Mouse (Mus musculus) right cerebral cortex, postnatal 10 days (tissue): ENCODE measurements around the gene Slc13a2.

ENCODE experiments used
- DNase-seq, 2 experiments: peaks; one replicate each; pipeline ENCODE4 v3.0.0; 2021; ENCODE audit warnings: low spot score in 2 of 2

Gene Slc13a2

DNA sequence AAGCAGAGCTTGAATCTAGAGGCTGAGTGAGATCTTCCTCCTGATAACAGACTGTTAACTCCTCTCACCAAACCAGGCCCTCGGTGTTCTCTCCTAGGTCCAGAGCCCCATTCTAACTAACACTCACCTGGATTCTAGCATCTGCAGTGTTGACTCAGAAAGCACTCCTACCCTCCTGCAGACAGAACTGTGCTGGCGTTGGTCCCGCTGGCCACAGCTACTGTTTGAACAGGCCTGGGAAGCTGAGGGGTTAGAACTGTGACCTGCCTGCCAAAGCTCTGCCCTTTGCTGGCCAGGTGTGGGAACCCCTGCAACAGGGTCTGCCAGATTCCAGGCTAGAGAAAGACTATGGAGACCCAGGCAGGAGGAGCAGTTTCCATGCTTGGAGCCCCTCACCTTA, 29.3 kb downstream of the Slc13a2 start:
- DNase-seq, result no peak

DNA sequence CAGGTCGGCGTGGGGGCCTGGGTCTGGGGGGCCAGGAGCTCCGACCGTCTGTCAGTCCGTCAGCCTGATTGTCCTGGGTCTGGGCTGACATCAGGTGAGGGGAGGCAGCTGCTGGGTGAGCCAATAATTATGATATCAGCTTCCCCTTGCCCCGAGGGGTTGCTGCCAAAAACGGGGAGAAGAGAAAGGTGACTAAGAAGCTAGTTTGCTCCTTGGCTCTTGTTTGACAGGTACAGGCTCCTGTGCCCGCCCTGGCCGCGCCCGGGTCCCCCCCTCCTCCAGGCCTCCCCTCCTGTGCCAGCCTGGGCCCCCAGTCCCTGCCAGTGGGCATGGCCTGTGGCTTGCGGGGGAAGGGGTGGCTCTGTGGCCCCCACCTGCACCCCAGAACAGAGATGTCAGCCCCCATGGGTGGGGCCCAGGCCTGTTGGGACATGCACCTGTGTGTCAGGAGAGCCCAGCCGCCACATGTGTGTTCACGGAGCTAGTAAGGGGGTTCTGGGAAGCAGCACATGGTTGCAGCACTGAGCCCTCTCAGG, 35.4 kb downstream of the Slc13a2 start, which contains the start of gene Foxn1:
Gene Foxn1, minus strand, starts transcription at position 51 of the 536 bp plus-strand sequence.
- DNase-seq, result no peak

- no peak for DNase-seq
These were observed 36.2 kb downstream of the Slc13a2 start for GRCm38 (mm10) chr11:78385776-78386175.

GRCm38 (mm10) chr11:78382701-78383100, 39.3 kb downstream of the Slc13a2 start:
- DNase-seq, result no peak

DNA sequence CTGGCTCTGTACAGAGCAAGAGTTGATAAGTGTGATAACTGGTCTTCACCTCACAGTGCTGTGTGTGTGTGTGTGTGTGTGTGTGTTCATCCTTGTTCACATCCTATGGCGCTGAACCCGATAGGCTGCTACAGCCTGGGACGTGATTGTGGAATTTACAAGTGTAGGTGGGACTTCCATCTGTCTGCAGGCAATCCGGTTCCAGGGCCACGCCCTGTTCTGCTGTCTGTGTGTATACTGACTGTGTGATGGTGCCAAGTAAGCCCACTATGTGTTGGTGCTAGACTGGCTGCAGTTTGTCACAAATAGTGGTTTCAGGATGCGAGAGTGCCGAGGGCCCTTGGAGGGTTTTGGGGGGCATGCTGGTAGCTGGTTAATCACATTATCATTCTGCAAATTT, 39.7 kb downstream of the Slc13a2 start:
- no peak for DNase-seq

DNA sequence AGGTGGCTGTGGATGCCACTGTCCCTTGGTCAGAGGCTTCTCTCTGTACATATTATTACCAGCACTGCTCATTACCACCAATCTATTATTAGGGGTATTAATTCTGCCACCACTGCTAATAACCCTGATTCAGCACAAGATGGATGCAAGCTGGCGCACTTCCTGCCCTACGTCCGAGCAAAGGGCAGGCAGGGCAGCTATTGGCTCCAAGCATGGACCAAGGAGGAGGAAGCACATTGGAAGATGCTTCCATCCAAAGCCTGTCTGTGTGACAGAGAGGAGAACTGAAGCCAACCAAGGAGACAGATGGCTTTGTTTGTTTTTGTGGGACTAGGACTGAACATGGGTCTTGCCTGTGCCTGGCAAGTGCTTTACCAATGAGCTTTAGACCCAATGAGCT, 41.0 kb downstream of the Slc13a2 start:
- no peak for DNase-seq

GRCm38 (mm10) chr11:78380351-78380750, 41.7 kb downstream of the Slc13a2 start:
- no peak for DNase-seq

DNA sequence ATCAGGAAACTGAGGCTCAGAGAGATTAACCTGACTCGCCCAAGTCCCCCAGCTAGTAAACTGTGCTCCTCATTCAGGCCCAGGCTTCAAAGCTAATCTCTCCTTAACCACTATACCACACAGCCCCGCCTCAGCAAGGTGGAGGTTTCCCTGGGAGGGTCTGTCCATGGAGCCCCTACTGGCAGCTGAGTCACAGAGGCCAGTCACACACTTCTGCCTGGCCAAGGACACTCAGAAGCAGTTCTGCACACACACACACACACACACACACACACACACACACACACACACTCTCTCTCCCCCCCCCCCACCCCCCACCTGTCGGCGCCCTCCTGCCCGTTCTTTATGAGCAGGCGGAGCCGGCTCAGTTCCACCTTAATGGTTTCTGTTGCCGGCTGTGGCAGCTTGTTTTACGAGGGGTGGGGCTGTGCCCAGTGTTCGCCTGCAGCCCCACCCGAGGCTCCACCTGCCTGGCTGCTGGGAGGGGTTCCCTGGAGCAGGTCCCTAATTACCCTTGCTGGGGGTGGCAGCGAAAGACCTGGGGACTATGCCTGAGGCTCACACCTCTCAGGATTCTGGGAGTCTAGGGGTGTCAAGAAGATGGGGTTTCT, 44.4 kb downstream of the Slc13a2 start:
- no peak for DNase-seq

DNA sequence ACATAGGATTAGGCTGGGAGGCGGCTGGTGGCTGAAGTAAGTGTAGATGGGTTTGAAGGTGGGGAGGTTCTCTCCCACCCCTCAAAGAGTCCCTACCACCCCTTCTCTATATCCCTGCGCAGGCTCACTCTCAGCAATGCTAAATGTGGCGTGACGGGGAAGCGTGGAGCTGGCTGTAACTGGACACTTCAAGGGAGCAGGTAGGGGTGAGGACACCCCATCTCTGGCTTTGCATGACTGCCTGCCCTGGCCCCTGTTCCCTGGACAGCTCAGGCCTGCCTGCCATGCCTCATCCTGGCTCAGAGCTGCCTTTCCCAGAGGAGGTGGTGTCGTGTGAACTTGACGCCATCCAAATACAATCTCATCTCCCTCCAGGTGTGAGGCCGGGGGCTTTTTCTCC, 47.9 kb downstream of the Slc13a2 start:
- no peak for DNase-seq

DNA sequence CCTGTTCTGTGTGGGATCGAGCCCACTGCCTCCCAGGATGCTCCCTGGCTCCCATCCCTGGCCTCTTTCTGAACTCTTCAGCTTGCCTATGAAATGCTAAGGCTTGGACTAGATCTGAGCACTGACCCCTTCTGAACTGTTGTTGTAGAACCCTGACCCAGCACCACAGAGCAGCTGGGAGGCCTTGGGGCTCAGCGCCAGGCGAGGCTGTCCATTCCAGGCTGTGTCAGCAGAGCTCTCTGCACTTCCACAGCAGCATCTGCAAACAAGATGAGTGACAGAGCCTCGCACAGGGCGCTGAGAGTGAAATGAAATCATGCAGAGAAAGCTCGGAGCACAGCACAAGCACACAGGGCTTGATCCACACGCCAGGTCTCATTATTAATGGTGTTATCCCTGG, 49.4 kb downstream of the Slc13a2 start:
- no peak for DNase-seq

DNA sequence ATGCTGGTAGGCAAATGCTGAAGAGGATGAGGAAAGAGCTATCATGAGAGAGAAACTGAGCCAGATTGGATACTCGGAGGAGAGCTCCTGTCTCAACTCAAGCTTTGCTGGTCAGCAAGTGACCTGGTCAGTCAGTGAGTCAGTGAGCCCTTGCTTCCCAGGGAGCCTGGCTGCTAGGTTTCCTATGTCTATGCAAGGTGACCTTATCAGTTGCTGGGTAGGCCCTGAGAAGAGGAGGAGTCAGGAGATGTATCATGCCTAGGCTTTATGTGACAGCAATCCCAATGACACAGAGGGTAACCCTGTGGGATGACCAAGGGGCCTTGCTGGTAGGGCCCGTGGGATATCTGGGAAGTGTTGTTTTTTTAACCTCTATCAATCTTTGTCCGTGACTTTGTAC, 49.9 kb downstream of the Slc13a2 start:
- no peak for DNase-seq

GRCm38 (mm10) chr11:78371711-78372110, 50.3 kb downstream of the Slc13a2 start:
- no peak for DNase-seq

DNA sequence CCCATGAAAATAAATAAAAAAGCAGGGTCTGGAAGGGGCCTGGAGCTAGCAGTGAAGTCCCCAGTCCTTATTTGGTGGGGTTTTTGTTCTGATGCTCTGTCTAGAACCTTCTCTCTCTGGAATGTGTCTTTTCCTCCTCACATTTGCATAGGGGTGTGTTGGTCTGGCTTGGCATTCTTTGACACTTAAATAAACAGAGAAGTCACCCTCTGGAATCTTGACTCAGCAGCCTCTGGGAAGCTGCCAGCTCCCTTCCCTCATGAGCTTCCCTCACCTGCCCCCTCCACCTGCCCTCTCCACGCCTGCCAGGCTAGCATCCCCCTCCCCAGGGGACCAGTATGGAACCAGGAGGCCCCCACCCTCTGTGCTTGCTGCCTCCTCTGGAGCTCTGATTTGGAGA, 51.6 kb downstream of the Slc13a2 start:
- no peak for DNase-seq

- no peak for DNase-seq
These were observed 54.4 kb downstream of the Slc13a2 start for GRCm38 (mm10) chr11:78367456-78368225.

- no peak for DNase-seq
These were observed 57.9 kb downstream of the Slc13a2 start for GRCm38 (mm10) chr11:78364103-78364502.

DNA sequence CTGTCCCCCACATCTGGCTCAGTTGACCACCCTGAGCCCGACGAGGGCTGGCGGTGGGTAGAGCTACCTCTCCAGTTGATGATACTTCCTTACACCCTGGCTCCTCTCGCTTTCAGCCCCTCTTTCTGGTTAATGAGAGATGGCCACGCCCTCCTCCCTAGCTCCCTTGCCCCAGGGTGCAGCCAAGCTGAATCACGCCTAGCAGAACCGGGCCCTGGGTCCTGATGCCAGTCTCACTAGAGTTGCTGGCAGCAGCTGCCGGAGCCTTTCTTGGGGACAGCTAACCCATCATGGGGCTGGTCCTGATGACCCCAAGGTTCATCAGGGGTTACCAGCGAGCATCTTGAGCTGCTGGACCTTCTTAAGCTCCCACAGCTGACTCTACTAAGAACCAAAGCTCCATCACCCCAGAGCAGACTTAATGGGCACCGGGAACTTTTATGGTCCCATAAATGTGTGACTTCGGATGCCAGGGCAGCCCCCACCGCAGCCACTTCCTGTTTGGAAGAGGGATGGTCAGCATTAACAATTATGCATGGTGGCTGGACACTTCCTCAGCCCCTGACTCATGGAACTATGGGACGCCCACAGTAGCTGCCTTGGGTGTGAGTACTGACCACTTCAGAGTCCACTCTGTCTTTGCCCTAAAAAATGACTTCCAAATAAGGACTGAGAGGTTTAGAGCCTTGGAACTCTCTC, 58.6 kb downstream of the Slc13a2 start:
- DNase-seq, result no peak

DNA sequence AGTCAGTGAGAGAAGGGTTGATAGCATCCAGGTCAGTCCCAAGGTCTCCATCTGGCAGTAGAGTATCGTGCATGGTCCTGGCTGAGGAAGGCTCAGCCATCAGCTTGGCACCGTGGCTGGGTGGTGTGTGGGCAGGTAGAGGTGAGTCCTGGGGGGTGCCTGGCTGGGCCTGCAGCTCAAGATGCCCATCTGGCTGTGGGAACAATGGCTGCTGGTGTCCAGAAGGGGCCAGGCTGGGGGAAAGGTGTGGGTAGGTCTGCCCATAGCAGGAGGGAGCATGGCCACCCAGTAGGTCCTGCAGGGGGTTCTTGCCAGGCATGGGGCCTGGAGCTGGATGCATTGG, 61.3 kb downstream of the Slc13a2 start:
- DNase-seq, result no peak

DNA sequence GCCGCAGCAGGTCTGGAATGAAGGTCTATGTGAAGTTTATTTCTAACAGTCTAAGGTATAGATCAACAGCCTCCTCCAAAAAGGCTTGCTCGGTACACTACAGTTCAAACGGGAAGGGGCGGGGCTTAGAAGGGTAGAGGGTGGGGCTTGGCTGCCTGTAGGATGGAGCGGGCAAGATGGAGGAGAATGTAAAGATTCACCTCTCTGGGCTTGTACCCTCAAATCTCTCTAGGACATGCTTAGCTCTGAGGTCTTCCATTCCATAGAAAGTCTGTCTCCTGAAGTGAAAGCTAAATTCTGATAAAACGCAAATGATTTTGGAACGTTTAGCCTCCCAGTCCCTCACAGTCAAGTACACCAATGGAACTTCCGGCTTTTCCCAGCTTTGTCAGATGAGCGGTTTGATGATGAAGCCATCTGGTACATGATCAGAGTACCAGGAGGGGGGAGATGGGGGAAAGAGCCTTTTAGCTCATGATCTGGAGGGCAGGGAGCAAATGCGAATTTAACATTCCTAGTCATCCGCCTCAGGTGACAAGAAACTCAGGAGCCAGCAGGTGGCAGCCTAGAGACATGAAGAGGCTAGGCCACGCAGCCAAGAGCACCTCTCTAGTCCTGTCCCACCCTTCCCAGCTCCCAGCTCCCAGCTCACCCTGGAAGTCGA, 61.8 kb downstream of the Slc13a2 start:
- DNase-seq, result peak; percentile 75 to 86

DNA sequence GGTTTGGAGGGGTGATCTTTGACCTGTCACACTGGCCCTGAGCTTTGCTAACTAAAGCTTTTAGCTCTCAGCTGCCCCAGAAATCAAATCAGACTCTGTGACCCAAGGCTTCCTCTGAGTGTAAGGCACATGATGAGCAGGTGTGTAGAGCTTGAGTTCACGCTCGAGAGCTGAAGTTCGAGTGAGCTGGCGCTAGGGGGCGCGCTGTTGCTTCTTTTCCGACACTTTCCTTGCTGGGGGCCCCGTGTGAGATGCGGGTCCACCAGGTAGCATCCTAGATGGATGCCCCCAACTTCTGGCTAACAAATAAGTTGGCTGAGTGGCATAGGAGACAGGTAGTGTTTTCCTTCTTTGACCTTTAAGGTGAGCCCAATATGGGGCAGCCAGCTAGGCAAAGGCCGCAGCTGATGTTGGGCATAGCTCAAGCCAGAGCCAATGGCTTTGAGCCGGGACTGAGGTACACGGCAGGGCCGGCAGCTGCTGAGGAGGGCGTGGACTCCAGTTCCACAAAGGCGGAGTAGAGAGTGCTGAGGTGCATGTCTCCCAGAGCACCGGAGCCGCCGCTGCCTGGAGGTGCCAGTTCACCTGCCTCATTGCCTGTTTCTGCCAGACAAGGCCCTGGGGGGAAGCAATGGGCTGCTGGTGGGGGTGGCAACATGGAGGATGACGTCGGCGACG, 63.5 kb downstream of the Slc13a2 start:
- no peak for DNase-seq

DNA sequence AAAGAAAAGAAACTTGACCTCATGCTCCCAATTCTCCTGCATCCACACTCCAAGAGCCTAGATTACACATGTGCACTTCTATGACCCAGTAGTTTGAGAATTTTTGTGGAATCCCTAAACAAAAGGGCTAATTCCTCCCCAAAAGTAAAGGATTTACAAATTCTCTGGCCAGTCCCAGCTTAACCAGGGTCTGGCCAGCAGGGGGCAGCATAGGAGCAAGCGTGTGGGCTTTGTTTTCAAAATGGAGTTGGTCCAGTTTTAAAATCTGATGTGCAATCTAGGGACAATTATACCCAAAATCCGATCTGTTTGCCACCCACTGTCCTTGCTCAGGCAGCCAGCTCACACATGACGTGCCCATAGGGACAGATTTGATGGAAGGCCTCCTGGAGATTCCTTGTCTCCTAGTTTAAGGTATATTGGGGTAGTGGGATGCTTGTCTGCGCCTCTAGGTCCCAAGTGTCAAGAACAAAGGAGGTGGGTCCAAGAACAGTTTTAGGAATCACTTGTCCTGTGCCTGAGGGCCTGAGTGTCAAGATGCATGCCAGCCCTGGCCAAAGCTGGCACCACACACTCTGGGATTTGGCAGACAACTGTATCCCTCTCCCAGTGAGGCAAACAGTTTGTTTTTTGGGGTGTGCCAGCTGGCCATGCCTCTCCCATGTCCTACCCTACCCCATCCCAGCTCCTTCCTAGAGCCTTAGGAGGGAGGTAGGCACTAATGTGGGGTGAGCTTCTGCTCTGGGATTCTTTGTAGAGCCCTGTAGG, 66.4 kb downstream of the Slc13a2 start:
- peak in 1 of 2 experiments; percentile 75 for DNase-seq

DNA sequence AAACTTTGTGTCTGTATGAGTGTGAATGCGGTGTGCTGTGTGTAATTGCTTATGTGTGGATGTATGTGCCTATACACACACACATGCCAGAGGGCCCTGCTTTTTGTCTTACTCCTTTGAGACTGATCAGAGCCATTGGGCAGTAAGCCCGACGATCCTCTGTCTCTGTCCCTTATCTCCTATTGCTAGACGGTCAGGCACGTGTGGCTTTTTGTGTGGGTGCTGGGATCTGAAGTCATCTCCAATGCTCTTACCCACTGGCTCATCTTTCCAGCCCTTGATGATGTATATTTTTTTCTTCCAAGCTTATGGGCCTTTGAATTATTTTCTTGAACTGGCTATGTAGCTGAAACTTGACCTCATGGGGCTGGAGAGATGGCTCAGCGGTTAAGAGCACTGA, 67.1 kb downstream of the Slc13a2 start:
- no peak for DNase-seq
